Mouse (Mus musculus) WW6 (cell line): ENCODE data around the gene Ociad2.
"Not testable (repeated sequence)": the region's sequence is repeated elsewhere in the genome, so short reads cannot be mapped to it uniquely, and the experiment has no call there.

ENCODE experiments used
- DNase-seq: peaks from one replicate; pipeline ENCODE4 v3.0.0-alpha.2; 2013; ENCODE audit warnings: low read depth, low spot score

The Ociad2 gene

GRCm38 (mm10) chr5:73353519-73353918 is 12.7 kb upstream of the Ociad2 start:
- DNase-seq = no peak

GRCm38 (mm10) chr5:73351796-73352195 is 11.0 kb upstream of the Ociad2 start:
- no peak for DNase-seq

- no peak for DNase-seq
Observed at GRCm38 (mm10) chr5:73349514-73349913, 8.7 kb upstream of the Ociad2 start.

- no peak for DNase-seq
Observed at GRCm38 (mm10) chr5:73345254-73345653, 4.4 kb upstream of the Ociad2 start.

GRCm38 (mm10) chr5:73344310-73344709 is 3.5 kb upstream of the Ociad2 start:
- no peak for DNase-seq

- no peak for DNase-seq
Observed at GRCm38 (mm10) chr5:73342701-73343355, 2.0 kb upstream of the Ociad2 start.

GRCm38 (mm10) chr5:73339779-73340722 is 777 bp downstream of the Ociad2 start:
- DNase-seq = no peak

GRCm38 (mm10) chr5:73338832-73339163 is 2.0 kb downstream of the Ociad2 start:
- no peak for DNase-seq

GRCm38 (mm10) chr5:73337961-73338831 is 2.6 kb downstream of the Ociad2 start:
- no peak for DNase-seq

GRCm38 (mm10) chr5:73336448-73336847 is 4.4 kb downstream of the Ociad2 start:
- DNase-seq = no peak

GRCm38 (mm10) chr5:73331002-73331401 is 9.8 kb downstream of the Ociad2 start:
- no peak for DNase-seq

GRCm38 (mm10) chr5:73324526-73325170 is 16.2 kb downstream of the Ociad2 start:
- no peak for DNase-seq

GRCm38 (mm10) chr5:73323602-73324001 is 17.2 kb downstream of the Ociad2 start:
- DNase-seq = no peak

- DNase-seq = not testable (repeated sequence)
Observed at GRCm38 (mm10) chr5:73322684-73323083, 18.1 kb downstream of the Ociad2 start.

- no peak for DNase-seq
Observed at GRCm38 (mm10) chr5:73319306-73319705, 21.5 kb downstream of the Ociad2 start.

GRCm38 (mm10) chr5:73314654-73315053 is 26.2 kb downstream of the Ociad2 start:
- DNase-seq = no peak

- no peak for DNase-seq
Observed at GRCm38 (mm10) chr5:73313591-73313990, 27.2 kb downstream of the Ociad2 start.

GRCm38 (mm10) chr5:73311458-73311857 is 29.4 kb downstream of the Ociad2 start:
- no peak for DNase-seq

- no peak for DNase-seq
Observed at GRCm38 (mm10) chr5:73310401-73310800, 30.4 kb downstream of the Ociad2 start.

GRCm38 (mm10) chr5:73309496-73309895 is 31.3 kb downstream of the Ociad2 start:
- DNase-seq = no peak

GRCm38 (mm10) chr5:73307297-73307696 is 33.5 kb downstream of the Ociad2 start:
- no peak for DNase-seq
